Mouse (Mus musculus) embryonic facial prominence, embryonic 13.5 days (tissue): ENCODE data around the gene Epx. TPM values are rescaled to one million over a fixed set of nuclear protein-coding genes. Genes with fewer than 3 reads are reported as not detected.
"Not testable (repeated sequence)": the region's sequence is repeated elsewhere in the genome, so short reads cannot be mapped to it uniquely, and the experiment has no call there.

ENCODE experiments used
- ATAC-seq: fragments of 200-750 bp; cut with Nextera tagmentation; 2 replicates; pipeline ENCODE4 v1.8.0; 2017; ENCODE audit warnings: low read depth; ENCODE audit not compliant: insufficient number of reproducible peaks, insufficient read depth, low FRiP score, low TSS enrichment
- H3K27ac ChIP-seq: fragments of 300-500 bp; sonication (generic); 2 replicates; pipeline ENCODE4 v1.5.1; 2015; ENCODE audit warnings: moderate library complexity, mild to moderate bottlenecking, inconsistent platforms
- H3K27me3 ChIP-seq: fragments of 300-500 bp; sonication (generic); 2 replicates; pipeline ENCODE4 v1.6.1; 2015; ENCODE audit warnings: mild to moderate bottlenecking, inconsistent platforms
- H3K36me3 ChIP-seq: fragments of 300-500 bp; sonication (generic); 2 replicates; pipeline ENCODE4 v1.6.1; 2015; ENCODE audit warnings: mild to moderate bottlenecking, inconsistent platforms
- H3K4me1 ChIP-seq: fragments of 300-500 bp; sonication (generic); 2 replicates; pipeline ENCODE4 v1.6.1; 2015; ENCODE audit warnings: inconsistent platforms
- H3K4me2 ChIP-seq: fragments of 300-500 bp; sonication (generic); 2 replicates; pipeline ENCODE4 v1.6.1; 2015; ENCODE audit warnings: moderate library complexity, mild to moderate bottlenecking, inconsistent platforms
- H3K4me3 ChIP-seq: fragments of 300-500 bp; sonication (generic); 2 replicates; pipeline ENCODE4 v1.5.1; 2015; ENCODE audit warnings: mild to moderate bottlenecking, inconsistent platforms
- H3K9ac ChIP-seq: fragments of 300-500 bp; sonication (generic); 2 replicates; pipeline ENCODE4 v1.6.1; 2015; ENCODE audit warnings: mild to moderate bottlenecking, inconsistent platforms
- H3K9me3 ChIP-seq: fragments of 300-500 bp; sonication (generic); 2 replicates; pipeline ENCODE4 v1.6.1; 2016; ENCODE audit warnings: inconsistent platforms
- WGBS: fragments of 180-500 bp; shearing (Covaris S2); methylation state at CpG from one replicate; pipeline ENCODE4 v1.1.7; 2015; ENCODE audit warnings: mixed read lengths; 5-methylcytosine and 5-hydroxymethylcytosine counted together
- polyA plus RNA-seq: library from polyadenylated mRNA; unstranded; fragments of >200 nt; fragmentation: Nextera tagmentation; extraction: Ambion mirVana; gene quantifications from 2 replicates; pipeline ENCODE4 v1.2.1, GENCODE M21; 2015

The Epx gene
- polyA plus RNA-seq, 1 experiment from 2014 or later = 0.34 TPM

GRCm38 (mm10) chr11:87870096-87870495 is 5.2 kb downstream of the Epx start:
- Histone ChIP-seq H3K36me3 (no peaks in the 10 kb centered on the region), H3K9ac (no peak overlapping the region), H3K4me2 (no peak overlapping the region), H3K27me3 (no peaks in the 10 kb centered on the region), H3K9me3 (no peaks in the 10 kb centered on the region), H3K4me1 (no peaks in the 10 kb centered on the region), H3K27ac (no peak overlapping the region), H3K4me3 (no peak overlapping the region)
- no peak for ATAC-seq
- WGBS = 60% methylated on average over 2 of the region's 2 CpGs

DNA sequence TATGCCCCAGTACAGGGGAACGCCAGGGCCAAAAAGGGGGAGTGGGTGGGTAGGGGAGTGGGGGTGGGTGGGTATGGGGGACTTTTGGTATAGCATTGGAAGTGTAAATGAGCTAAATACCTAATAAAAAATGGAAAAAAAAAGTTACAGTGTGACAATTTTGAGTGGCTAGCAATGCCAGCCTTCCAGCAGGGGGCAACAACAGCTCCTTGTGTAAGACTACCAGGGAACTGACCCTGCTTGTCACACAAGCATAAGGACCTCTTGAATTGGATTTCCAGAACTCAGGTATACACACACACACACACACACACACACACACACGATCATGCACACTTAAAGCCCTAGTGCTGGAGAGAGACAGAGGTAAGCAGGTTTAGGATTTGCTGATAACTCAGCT is 8.4 kb downstream of the Epx start:
- peaks cover 23% of the 10 kb centered on the region for H3K36me3 ChIP-seq
- WGBS = 89% methylated on average over 1 of the region's 2 CpGs
- not testable (repeated sequence) for H3K4me1 ChIP-seq, H3K27ac ChIP-seq, H3K27me3 ChIP-seq, H3K4me2 ChIP-seq, H3K9ac ChIP-seq, ATAC-seq, H3K4me3 ChIP-seq, H3K9me3 ChIP-seq

DNA sequence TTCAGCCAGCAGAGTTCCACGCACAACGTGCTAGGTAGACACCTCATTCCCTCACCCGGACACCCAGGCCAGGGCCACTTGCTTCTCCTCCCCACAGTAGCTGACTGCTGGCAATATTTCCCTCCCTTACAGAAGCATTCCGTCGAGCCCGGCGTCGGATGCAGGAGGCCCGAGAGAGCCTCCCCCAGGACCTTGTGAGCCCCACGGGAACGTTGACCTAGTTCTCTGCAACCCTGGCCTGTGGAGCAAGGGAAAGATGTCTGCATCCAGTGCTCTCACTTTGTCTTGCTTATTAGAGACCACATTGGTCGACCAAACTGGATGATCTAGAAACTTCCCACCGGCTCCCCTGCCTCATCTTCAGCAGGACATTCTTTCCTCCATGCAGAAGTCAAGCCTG is 12.5 kb downstream of the Epx start:
- Histone ChIP-seq H3K9ac (no peak overlapping the region), H3K4me2 (no peak overlapping the region), H3K27ac (no peak overlapping the region), H3K4me1 (no peaks in the 10 kb centered on the region), H3K36me3 (peaks cover 59% of the 10 kb centered on the region), H3K27me3 (no peaks in the 10 kb centered on the region), H3K9me3 (no peaks in the 10 kb centered on the region), H3K4me3 (no peak overlapping the region)
- ATAC-seq = no peak
- WGBS = 89% methylated on average over 13 of the region's 13 CpGs

DNA sequence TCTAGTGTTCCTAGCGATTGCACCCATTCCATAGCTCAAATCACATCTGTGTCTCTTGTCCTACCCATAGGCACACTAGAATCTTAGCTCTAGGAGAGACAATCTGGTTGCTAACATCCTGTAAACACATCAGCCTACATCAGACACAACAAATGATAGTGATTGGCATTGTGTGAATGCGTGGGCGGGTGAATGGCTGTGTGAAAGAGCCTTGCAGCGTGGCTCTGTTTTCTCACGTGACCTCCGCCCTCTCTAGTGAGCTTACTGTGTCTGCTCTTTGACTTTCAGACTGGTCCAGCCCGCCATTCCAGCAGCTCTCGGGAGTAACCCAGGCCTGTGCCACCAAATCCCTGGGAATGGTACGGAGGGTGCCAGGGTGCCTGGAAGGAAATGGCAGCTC is 14.9 kb downstream of the Epx start:
- H3K36me3 ChIP-seq = peaks cover 79% of the 10 kb centered on the region
- no peaks in the 10 kb centered on the region for H3K27me3 ChIP-seq
- WGBS = 85% methylated on average over 9 of the region's 9 CpGs
- no peak overlapping the region for H3K4me2 ChIP-seq
- no peak overlapping the region for H3K27ac ChIP-seq
- no peaks in the 10 kb centered on the region for H3K4me1 ChIP-seq
- H3K9me3 ChIP-seq = no peaks in the 10 kb centered on the region
- ATAC-seq = no peak
- H3K9ac ChIP-seq = no peak overlapping the region
- no peak overlapping the region for H3K4me3 ChIP-seq

DNA sequence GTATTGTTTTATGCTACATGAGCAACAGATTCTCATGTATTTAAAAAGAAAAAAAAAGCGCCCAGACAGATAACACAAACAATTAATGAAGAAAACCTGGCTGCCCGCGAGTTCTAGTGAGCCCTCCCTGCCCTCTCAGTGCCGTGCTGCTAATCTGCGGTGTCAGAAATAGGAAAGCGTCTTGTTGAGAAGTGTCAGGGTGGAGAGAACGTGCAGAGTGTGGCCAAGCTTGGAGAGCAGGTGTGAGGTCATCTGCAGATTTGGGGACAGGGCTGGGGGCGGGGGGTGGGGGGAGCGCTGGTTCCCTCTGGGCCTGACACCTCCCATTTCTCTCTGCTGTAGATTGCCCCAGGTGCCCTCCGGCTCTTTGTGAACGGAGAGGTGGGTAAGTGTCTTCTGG is 16.1 kb downstream of the Epx start:
- Histone ChIP-seq H3K9me3 (no peaks in the 10 kb centered on the region), H3K9ac (no peak overlapping the region), H3K4me2 (no peak overlapping the region), H3K27me3 (no peaks in the 10 kb centered on the region), H3K27ac (no peak overlapping the region), H3K36me3 (peaks cover 78% of the 10 kb centered on the region), H3K4me3 (no peak overlapping the region), H3K4me1 (no peaks in the 10 kb centered on the region)
- ATAC-seq = no peak
- 88% methylated on average over 11 of the region's 11 CpGs for WGBS

- no peak overlapping the region for H3K27ac ChIP-seq
Observed at GRCm38 (mm10) chr11:87854550-87854949, 20.8 kb downstream of the Epx start.

DNA sequence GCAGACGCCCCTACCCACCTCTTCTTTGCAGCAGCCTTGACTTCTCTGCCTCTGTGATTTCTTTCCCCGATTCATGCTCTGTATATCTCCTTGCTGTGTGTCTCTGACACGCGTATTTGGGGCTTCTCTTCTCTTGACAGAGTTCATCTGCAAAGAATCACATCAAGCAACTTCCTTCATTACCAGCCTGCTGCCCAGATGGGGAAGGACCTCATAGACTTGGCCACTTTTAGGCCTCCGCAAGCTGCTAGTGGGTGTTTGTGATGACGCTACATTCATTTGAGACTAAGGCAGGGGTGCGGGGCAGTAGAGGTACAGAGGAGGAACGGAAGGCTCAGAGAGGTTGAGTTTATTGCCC is 21.8 kb downstream of the Epx start:
- ATAC-seq = 0 out of 2 replicates have a peak, but pooled peaks have one; percentile 24
- Histone ChIP-seq H3K27me3 (no peaks in the 10 kb centered on the region), H3K4me2 (peak overlapping the region; percentile 80), H3K9ac (peak overlapping the region; percentile 73), H3K27ac (peak overlapping the region; percentile 44; the same call in 1 of the 2 replicates), H3K4me3 (peak overlapping the region; percentile 65), H3K4me1 (peaks cover 4% of the 10 kb centered on the region), H3K36me3 (peaks cover 28% of the 10 kb centered on the region), H3K9me3 (no peaks in the 10 kb centered on the region)
- WGBS = 39% methylated on average over 8 of the region's 8 CpGs

More at GRCm38 (mm10) chr11:87854550-87854949, 20.8 kb downstream of the Epx start:
- Histone ChIP-seq H3K9me3 (no peaks in the 10 kb centered on the region), H3K36me3 (peaks cover 34% of the 10 kb centered on the region), H3K9ac (no peak overlapping the region), H3K27me3 (no peaks in the 10 kb centered on the region), H3K4me1 (peaks cover 4% of the 10 kb centered on the region), H3K4me2 (no peak overlapping the region), H3K4me3 (no peak overlapping the region)
- 89% methylated on average over 7 of the region's 7 CpGs for WGBS
- ATAC-seq = no peak

DNA sequence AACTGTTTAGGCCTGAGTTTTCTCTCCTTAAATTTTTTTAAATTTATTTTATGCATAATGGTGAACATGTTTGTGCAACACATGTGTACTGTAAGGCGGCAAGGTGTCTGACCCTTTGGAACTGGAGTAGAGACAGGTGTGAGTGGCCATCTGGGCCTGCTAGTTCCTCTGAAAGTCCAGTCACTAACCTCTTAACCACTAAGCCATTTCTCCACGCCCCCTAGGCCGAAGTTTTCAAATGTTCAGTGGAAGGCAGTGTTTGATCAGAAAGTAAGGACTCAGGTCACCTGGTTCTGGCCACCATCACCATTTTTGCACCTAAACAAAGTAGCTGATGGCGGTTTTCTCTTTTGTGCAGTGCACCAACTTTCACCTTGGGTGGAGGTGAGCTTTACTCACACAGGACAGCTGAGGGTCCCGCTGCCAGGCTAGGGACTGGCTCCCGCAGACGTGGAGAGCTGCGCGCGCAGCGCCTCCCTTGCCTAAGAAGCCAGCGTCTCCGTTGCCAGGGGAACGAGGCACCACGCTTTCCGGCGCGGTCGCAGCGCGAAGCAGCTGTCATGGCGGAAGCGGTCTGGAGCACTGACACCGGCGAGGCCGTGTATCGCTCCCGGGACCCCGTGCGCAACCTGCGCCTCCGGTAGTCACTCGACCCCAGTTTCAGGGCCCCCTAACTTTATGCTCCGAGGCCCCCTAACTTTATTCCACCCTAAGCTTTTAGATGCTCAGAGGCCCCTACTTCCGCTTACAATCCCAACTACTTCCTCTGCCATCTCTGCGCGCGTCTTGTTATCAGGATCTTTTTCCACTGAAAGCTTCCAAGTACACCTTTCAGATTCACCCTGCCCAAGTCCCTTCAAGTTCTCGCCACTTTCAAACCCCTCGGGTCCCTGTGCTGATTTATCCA is 22.4 kb downstream of the Epx start, which contains the start of gene Mks1:
Gene Mks1, plus strand, starts transcription at position 526 of the 907 bp plus-strand sequence.
- Histone ChIP-seq H3K4me1 (peaks cover 4% of the 10 kb centered on the region), H3K27me3 (no peaks in the 10 kb centered on the region), H3K36me3 (peaks cover 21% of the 10 kb centered on the region), H3K9ac (peak within 1 kb of the TSS; percentile 73), H3K9me3 (no peaks in the 10 kb centered on the region), H3K4me2 (peak within 1 kb of the TSS; percentile 80), H3K27ac (peak within 1 kb of the TSS; percentile 44; the same call in 1 of the 2 replicates), H3K4me3 (peak within 1 kb of the TSS; percentile 65)
- peak; percentile 89 for ATAC-seq
- WGBS = 5% methylated on average over 40 of the region's 40 CpGs

GRCm38 (mm10) chr11:87847884-87848283 is 27.5 kb downstream of the Epx start:
- no peak overlapping the region for H3K27ac ChIP-seq
- H3K9me3 ChIP-seq = no peaks in the 10 kb centered on the region
- no peaks in the 10 kb centered on the region for H3K27me3 ChIP-seq
- no peak for ATAC-seq
- WGBS = 75% methylated on average over 6 of the region's 6 CpGs
- no peak overlapping the region for H3K4me2 ChIP-seq
- H3K4me3 ChIP-seq = no peak overlapping the region
- no peaks in the 10 kb centered on the region for H3K36me3 ChIP-seq
- no peak overlapping the region for H3K9ac ChIP-seq
- H3K4me1 ChIP-seq = no peaks in the 10 kb centered on the region

DNA sequence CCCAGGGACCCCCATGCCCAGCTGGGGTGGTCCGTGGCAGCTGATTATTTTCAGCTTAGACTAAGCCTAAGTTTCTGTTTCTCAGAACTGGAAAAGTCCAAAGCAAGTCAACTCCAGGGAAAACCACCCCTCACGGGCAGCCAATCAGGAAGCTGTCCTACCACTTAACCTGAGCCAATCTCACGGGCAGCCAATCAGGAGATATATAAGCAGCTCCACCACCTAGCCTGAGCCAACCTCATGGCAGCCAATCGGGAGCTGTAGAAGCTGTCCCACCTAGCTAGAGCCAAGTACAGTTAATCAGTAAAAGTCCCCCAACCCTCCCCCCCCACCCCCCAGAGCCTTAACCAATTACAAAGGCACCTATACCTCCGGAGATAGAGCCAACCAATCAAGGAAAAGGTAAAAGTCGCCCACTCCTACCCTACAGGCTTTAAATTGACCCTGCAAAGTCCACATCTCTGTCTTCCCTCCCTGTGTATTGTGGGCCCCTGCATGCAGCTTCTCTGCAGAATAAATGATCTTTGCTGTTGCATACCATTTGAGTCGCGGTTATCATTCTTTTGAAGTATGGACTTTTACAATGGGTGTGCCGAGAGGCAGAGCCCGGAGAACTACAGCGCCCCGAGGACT is 28.3 kb downstream of the Epx start:
- Histone ChIP-seq H3K4me1 (no peaks in the 10 kb centered on the region), H3K4me3 (no peak overlapping the region), H3K27me3 (no peaks in the 10 kb centered on the region), H3K9me3 (no peaks in the 10 kb centered on the region), H3K4me2 (no peak overlapping the region), H3K9ac (no peak overlapping the region), H3K27ac (no peak overlapping the region), H3K36me3 (no peaks in the 10 kb centered on the region)
- ATAC-seq = no peak
- WGBS = 82% methylated on average over 12 of the region's 12 CpGs

DNA sequence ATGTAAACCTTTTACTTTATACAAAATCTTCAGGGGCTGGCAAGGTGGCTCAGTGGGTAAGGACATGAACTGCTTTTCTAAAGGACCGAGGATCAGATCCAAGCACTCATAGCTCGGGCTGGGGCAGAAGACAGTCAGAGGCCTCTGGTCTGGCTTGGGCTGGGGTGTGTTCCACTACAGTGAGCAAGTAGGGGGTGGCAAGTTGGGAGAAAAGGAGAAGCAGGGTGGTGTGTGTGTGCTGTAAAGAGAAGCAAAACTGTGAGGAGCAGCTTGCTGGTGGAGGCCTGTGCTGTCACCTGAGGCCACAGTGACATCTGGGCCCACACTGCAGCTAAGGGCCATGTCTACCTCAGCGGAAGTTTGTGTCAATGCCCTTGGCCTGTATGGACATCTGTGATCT is 33.9 kb downstream of the Epx start:
- H3K4me2 ChIP-seq = no peak overlapping the region
- WGBS = 85% methylated on average over 3 of the region's 3 CpGs

DNA sequence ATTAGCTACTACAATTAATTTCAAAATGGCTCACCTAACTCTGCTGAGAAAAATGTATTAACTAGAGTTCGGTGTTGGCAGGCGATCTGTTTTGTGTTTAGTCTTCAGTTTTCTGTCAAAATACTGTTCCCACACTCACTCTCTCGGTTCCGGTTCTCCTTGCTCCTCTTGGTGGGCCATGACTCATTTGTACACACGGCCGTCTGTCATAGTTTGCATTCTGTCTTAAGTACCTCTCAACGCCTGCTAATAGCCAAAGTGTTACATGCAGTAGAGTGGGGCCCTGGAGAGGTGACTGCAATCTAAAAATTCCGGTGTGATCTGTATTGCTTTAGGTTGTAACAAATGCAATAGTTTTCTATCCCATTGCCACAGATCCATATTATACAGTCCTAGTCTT is 34.7 kb downstream of the Epx start:
- H3K27ac ChIP-seq = no peak overlapping the region
- H3K36me3 ChIP-seq = no peaks in the 10 kb centered on the region
- H3K9me3 ChIP-seq = no peaks in the 10 kb centered on the region
- H3K4me1 ChIP-seq = no peaks in the 10 kb centered on the region
- H3K4me3 ChIP-seq = no peak overlapping the region
- no peak overlapping the region for H3K4me2 ChIP-seq
- WGBS = 83% methylated on average over 8 of the region's 8 CpGs
- no peaks in the 10 kb centered on the region for H3K27me3 ChIP-seq
- no peak overlapping the region for H3K9ac ChIP-seq
- no peak for ATAC-seq

More for the DNA sequence above, 33.9 kb downstream of the Epx start:
- no peaks in the 10 kb centered on the region for H3K4me1 ChIP-seq
- no peak overlapping the region for H3K4me3 ChIP-seq
- no peak overlapping the region for H3K27ac ChIP-seq
- ATAC-seq = no peak
- no peak overlapping the region for H3K9ac ChIP-seq
- H3K9me3 ChIP-seq = no peaks in the 10 kb centered on the region
- no peaks in the 10 kb centered on the region for H3K27me3 ChIP-seq
- H3K36me3 ChIP-seq = no peaks in the 10 kb centered on the region
